Comparison of ENCODE assay signal across 8 mouse cellular contexts in genomic region chr2:180250930-180251611, GRCm38 (mm10). TPM values are rescaled to one million over a fixed set of nuclear protein-coding genes. Genes with fewer than 3 reads are reported as not detected.
DNase-seq lines count a peak whose midpoint lies in the region; ATAC-seq and TF ChIP-seq lines count a peak whose summit lies in the region.

No protein-coding gene starts in this region.

- 24% methylated on average over 11 of the region's 11 CpGs for WGBS in bone marrow, adult 2 months
- 31% methylated on average over 11 of the region's 11 CpGs for WGBS in embryonic facial prominence, embryonic 14.5 days
- 30% methylated on average over 11 of the region's 11 CpGs for WGBS in heart, embryonic 11.5 days (ENCODE audit: insufficient replicate concordance)
- WGBS in kidney, embryonic 14.5 days = 28% methylated on average over 11 of the region's 11 CpGs
- 25% methylated on average over 11 of the region's 11 CpGs for WGBS in liver, embryonic 12.5 days (ENCODE audit: insufficient replicate concordance)
- 33% methylated on average over 11 of the region's 11 CpGs for WGBS in stomach, embryonic 16.5 days

- peak; percentile 93 for DNase-seq in CD4-positive, CD25-positive, alpha-beta regulatory T cell, adult 2 months (ENCODE audit: low read depth, low spot score)
- peak; percentile 92 for DNase-seq in embryonic facial prominence, embryonic 14.5 days (ENCODE audit: low spot score)
- DNase-seq in naive thymus-derived CD4-positive, alpha-beta T cell, adult 2 months (ENCODE audit: low read depth) = peak; percentile 91

- no peaks in the 10 kb centered on the region for H3K9me3 ChIP-seq in embryonic facial prominence, embryonic 14.5 days (ENCODE audit: control insufficient read depth, low read length)
- H3K9me3 ChIP-seq in heart, embryonic 11.5 days (replicated peaks; ENCODE audit: control insufficient read depth, low read length) = no peaks in the 10 kb centered on the region
- no peaks in the 10 kb centered on the region for H3K9me3 ChIP-seq in kidney, embryonic 14.5 days (ENCODE audit: control insufficient read depth, low read length)
- H3K9me3 ChIP-seq in liver, embryonic 12.5 days (replicated peaks) = no peaks in the 10 kb centered on the region
- no peaks in the 10 kb centered on the region for H3K9me3 ChIP-seq in stomach, embryonic 16.5 days (replicated peaks; ENCODE audit: control insufficient read depth, low read length)

- no peaks in the 10 kb centered on the region for H3K36me3 ChIP-seq in embryonic facial prominence, embryonic 14.5 days (ENCODE audit: control insufficient read depth, insufficient read depth, low read length)
- H3K36me3 ChIP-seq in heart, embryonic 11.5 days (ENCODE audit: control insufficient read depth, insufficient read depth, low read length) = no peaks in the 10 kb centered on the region
- H3K36me3 ChIP-seq in kidney, embryonic 14.5 days (ENCODE audit: control insufficient read depth, insufficient read depth, low read length) = no peaks in the 10 kb centered on the region
- no peaks in the 10 kb centered on the region for H3K36me3 ChIP-seq in liver, embryonic 12.5 days
- H3K36me3 ChIP-seq in stomach, embryonic 16.5 days (ENCODE audit: control insufficient read depth, insufficient read depth, low read length) = no peaks in the 10 kb centered on the region

- no peak overlapping the region for H3K27ac ChIP-seq in bone marrow, adult 2 months (ENCODE audit: control insufficient read depth, insufficient read depth, low read depth, low read length, poor library complexity)
- no peak overlapping the region for H3K27ac ChIP-seq in embryonic facial prominence, embryonic 14.5 days (replicated peaks; ENCODE audit: low read depth, low read length)
- no peak overlapping the region for H3K27ac ChIP-seq in heart, embryonic 11.5 days (ENCODE audit: low read depth, low read length)
- H3K27ac ChIP-seq in kidney, embryonic 14.5 days (ENCODE audit: low read depth, low read length) = no peak overlapping the region
- H3K27ac ChIP-seq in liver, embryonic 12.5 days = no peak overlapping the region
- no peak overlapping the region for H3K27ac ChIP-seq in stomach, embryonic 16.5 days (ENCODE audit: low read length)

- peak; percentile 89 for ATAC-seq in embryonic facial prominence, embryonic 14.5 days (ENCODE audit: low read depth)
- ATAC-seq in heart, embryonic 11.5 days (replicated peaks; ENCODE audit: insufficient number of reproducible peaks, low FRiP score, low TSS enrichment) = peak; percentile 52
- peak; percentile 84 for ATAC-seq in kidney, embryonic 14.5 days (ENCODE audit: low FRiP score, low TSS enrichment)
- peak; percentile 79 for ATAC-seq in liver, embryonic 12.5 days
- ATAC-seq in stomach, embryonic 16.5 days (ENCODE audit: insufficient read depth, low FRiP score) = peak; percentile 84

- H3K27me3 ChIP-seq in embryonic facial prominence, embryonic 14.5 days (replicated peaks; ENCODE audit: control insufficient read depth, insufficient read depth, low read length) = no peaks in the 10 kb centered on the region
- H3K27me3 ChIP-seq in heart, embryonic 11.5 days (ENCODE audit: control insufficient read depth, insufficient read depth, low read length) = no peaks in the 10 kb centered on the region
- H3K27me3 ChIP-seq in kidney, embryonic 14.5 days (ENCODE audit: control insufficient read depth, insufficient read depth, low read length) = no peaks in the 10 kb centered on the region
- H3K27me3 ChIP-seq in liver, embryonic 12.5 days (replicated peaks) = no peaks in the 10 kb centered on the region
- no peaks in the 10 kb centered on the region for H3K27me3 ChIP-seq in stomach, embryonic 16.5 days (ENCODE audit: control insufficient read depth, insufficient read depth, low read length)

- H3K4me3 ChIP-seq in bone marrow, adult 2 months (replicated peaks; ENCODE audit: control insufficient read depth, low read depth, low read length) = no peak overlapping the region
- H3K4me3 ChIP-seq in embryonic facial prominence, embryonic 14.5 days (ENCODE audit: low read depth, low read length) = no peak overlapping the region
- H3K4me3 ChIP-seq in heart, embryonic 11.5 days (ENCODE audit: low read depth, low read length) = no peak overlapping the region
- H3K4me3 ChIP-seq in kidney, embryonic 14.5 days (ENCODE audit: low read length) = no peak overlapping the region
- H3K4me3 ChIP-seq in liver, embryonic 12.5 days = no peak overlapping the region
- no peak overlapping the region for H3K4me3 ChIP-seq in stomach, embryonic 16.5 days (replicated peaks; ENCODE audit: low read length)

- H3K9ac ChIP-seq in embryonic facial prominence, embryonic 14.5 days (ENCODE audit: low read depth, low read length) = no peak overlapping the region
- H3K9ac ChIP-seq in heart, embryonic 11.5 days (ENCODE audit: low read depth, low read length) = no peak overlapping the region
- H3K9ac ChIP-seq in kidney, embryonic 14.5 days (ENCODE audit: low read depth, low read length) = no peak overlapping the region
- H3K9ac ChIP-seq in liver, embryonic 12.5 days = no peak overlapping the region
- 0 out of 2 replicates have a peak overlapping the region, but pooled peaks have one; percentile 1 for H3K9ac ChIP-seq in stomach, embryonic 16.5 days (ENCODE audit: low read length)

- no peak overlapping the region for H3K4me2 ChIP-seq in embryonic facial prominence, embryonic 14.5 days (ENCODE audit: low read depth, low read length)
- no peak overlapping the region for H3K4me2 ChIP-seq in heart, embryonic 11.5 days
- no peak overlapping the region for H3K4me2 ChIP-seq in kidney, embryonic 14.5 days (replicated peaks; ENCODE audit: low read depth, low read length)
- H3K4me2 ChIP-seq in liver, embryonic 12.5 days = no peak overlapping the region
- no peak overlapping the region for H3K4me2 ChIP-seq in stomach, embryonic 16.5 days (ENCODE audit: low read depth, low read length)

- no peaks in the 10 kb centered on the region; the same call in 1 of the 2 replicates for H3K4me1 ChIP-seq in bone marrow, adult 2 months (ENCODE audit: control insufficient read depth, insufficient read depth, low read length)
- no peaks in the 10 kb centered on the region for H3K4me1 ChIP-seq in embryonic facial prominence, embryonic 14.5 days (ENCODE audit: control insufficient read depth, insufficient read depth, low read length)
- peaks cover 9% of the 10 kb centered on the region for H3K4me1 ChIP-seq in heart, embryonic 11.5 days (ENCODE audit: control insufficient read depth, insufficient read depth, low read length)
- 0 out of 2 replicates have a peak, but pooled peaks cover 1% of the 10 kb centered on the region for H3K4me1 ChIP-seq in kidney, embryonic 14.5 days (ENCODE audit: control insufficient read depth, insufficient read depth, low read length)
- peaks cover 26% of the 10 kb centered on the region for H3K4me1 ChIP-seq in liver, embryonic 12.5 days
- peaks cover 8% of the 10 kb centered on the region for H3K4me1 ChIP-seq in stomach, embryonic 16.5 days (ENCODE audit: control insufficient read depth, insufficient read depth, low read length)

- peak; percentile 92 for TF ChIP-seq CTCF in bone marrow, adult 2 months (IDR thresholded peaks at IDR 0.05; ENCODE audit: control insufficient read depth, insufficient read depth, low read length)

- TF ChIP-seq POLR2A in bone marrow, adult 2 months (IDR thresholded peaks at IDR 0.05; ENCODE audit: borderline replicate concordance, control insufficient read depth, low read depth, low read length) = no peak

RNA-seq across cellular contexts. Expression of gene Rps21, which starts 6.1 kb away (rescaled TPM):
- polyA plus RNA-seq in bone marrow, adult 2 months (2011; ENCODE audit: insufficient read depth, insufficient read length, low replicate concordance, missing spikeins) = 1,144 and 1,728 TPM in 2 replicates
- polyA plus RNA-seq in embryonic facial prominence, embryonic 14.5 days (2014; fragmentation: Nextera tagmentation; extraction: Ambion mirVana) = 689 and 787 TPM in 2 replicates
- polyA plus RNA-seq in heart, embryonic 11.5 days (2014; fragmentation: Nextera tagmentation; extraction: Ambion mirVana) = 347 and 390 TPM in 2 replicates
- polyA plus RNA-seq in kidney, embryonic 14.5 days (2014; fragmentation: Nextera tagmentation; extraction: Ambion mirVana) = 730 and 1,037 TPM in 2 replicates
- polyA plus RNA-seq in liver, embryonic 12.5 days (2016; fragmentation: Nextera tagmentation; extraction: Ambion mirVana) = 560 and 561 TPM in 2 replicates
- polyA plus RNA-seq in stomach, embryonic 16.5 days (2015; fragmentation: Nextera tagmentation; extraction: Ambion mirVana) = 408 and 537 TPM in 2 replicates

RNA-seq across cellular contexts. Expression of gene Cables2, which starts 22.2 kb away (rescaled TPM):
- polyA plus RNA-seq in bone marrow, adult 2 months (2011; ENCODE audit: insufficient read depth, insufficient read length, low replicate concordance, missing spikeins) = 12.2 and 16.3 TPM in 2 replicates
- polyA plus RNA-seq in embryonic facial prominence, embryonic 14.5 days (2014; fragmentation: Nextera tagmentation; extraction: Ambion mirVana) = 16.5 and 17.4 TPM in 2 replicates
- 11.8 TPM in 2 replicates for polyA plus RNA-seq in heart, embryonic 11.5 days (2014; fragmentation: Nextera tagmentation; extraction: Ambion mirVana)
- polyA plus RNA-seq in kidney, embryonic 14.5 days (2014; fragmentation: Nextera tagmentation; extraction: Ambion mirVana) = 13.3 and 21.1 TPM in 2 replicates
- 9.6 and 10.4 TPM in 2 replicates for polyA plus RNA-seq in liver, embryonic 12.5 days (2016; fragmentation: Nextera tagmentation; extraction: Ambion mirVana)
- 4.3 and 4.6 TPM in 2 replicates for polyA plus RNA-seq in stomach, embryonic 16.5 days (2015; fragmentation: Nextera tagmentation; extraction: Ambion mirVana)

RNA-seq across cellular contexts. Expression of gene Lama5, which starts 25.4 kb away (rescaled TPM):
- 1.5 and 6.6 TPM in 2 replicates for polyA plus RNA-seq in bone marrow, adult 2 months (2011; ENCODE audit: insufficient read depth, insufficient read length, low replicate concordance, missing spikeins)
- polyA plus RNA-seq in embryonic facial prominence, embryonic 14.5 days (2014; fragmentation: Nextera tagmentation; extraction: Ambion mirVana) = 25.2 and 28.2 TPM in 2 replicates
- polyA plus RNA-seq in heart, embryonic 11.5 days (2014; fragmentation: Nextera tagmentation; extraction: Ambion mirVana) = 24.0 and 27.5 TPM in 2 replicates
- polyA plus RNA-seq in kidney, embryonic 14.5 days (2014; fragmentation: Nextera tagmentation; extraction: Ambion mirVana) = 43.1 and 54.1 TPM in 2 replicates
- 4.1 and 4.3 TPM in 2 replicates for polyA plus RNA-seq in liver, embryonic 12.5 days (2016; fragmentation: Nextera tagmentation; extraction: Ambion mirVana)
- 61.3 and 64.6 TPM in 2 replicates for polyA plus RNA-seq in stomach, embryonic 16.5 days (2015; fragmentation: Nextera tagmentation; extraction: Ambion mirVana)

RNA-seq across cellular contexts. Expression of gene Rbbp8nl, which starts 38.6 kb away (rescaled TPM):
- not detected in 2 replicates for polyA plus RNA-seq in bone marrow, adult 2 months (2011; ENCODE audit: insufficient read depth, insufficient read length, low replicate concordance, missing spikeins)
- polyA plus RNA-seq in embryonic facial prominence, embryonic 14.5 days (2014; fragmentation: Nextera tagmentation; extraction: Ambion mirVana) = 0.81 and 0.84 TPM in 2 replicates
- polyA plus RNA-seq in heart, embryonic 11.5 days (2014; fragmentation: Nextera tagmentation; extraction: Ambion mirVana) = 0.10 TPM in 1 of 2 replicates, not detected in the other
- 0.37 and 1.1 TPM in 2 replicates for polyA plus RNA-seq in kidney, embryonic 14.5 days (2014; fragmentation: Nextera tagmentation; extraction: Ambion mirVana)
- polyA plus RNA-seq in liver, embryonic 12.5 days (2016; fragmentation: Nextera tagmentation; extraction: Ambion mirVana) = not detected in 2 replicates
- 3.7 and 5.9 TPM in 2 replicates for polyA plus RNA-seq in stomach, embryonic 16.5 days (2015; fragmentation: Nextera tagmentation; extraction: Ambion mirVana)
